Mouse (Mus musculus) small intestine, adult 2 months (tissue): ENCODE measurements at regions not wholly inside any gene's neighbourhood (a gene's known extent, or its start where the extent isn't known, plus 50 kb on each side); places are given as distances from the start of the nearest gene placed in this dataset.

Experiments
- CTCF ChIP-seq: fragments of 200-500 bp; IDR thresholded peaks from 2 replicates; pipeline ENCODE4 v1.5.1; 2012; ENCODE audit warnings: low read depth, mild to moderate bottlenecking, control low read depth, inconsistent platforms, low read length, moderate library complexity, mixed read lengths; ENCODE audit not compliant: insufficient replicate concordance, insufficient read length; ENCODE audit errors: extremely low read depth
- POLR2A ChIP-seq: fragments of 200-500 bp; IDR thresholded peaks from 2 replicates; pipeline ENCODE4 v1.6.1; 2012; ENCODE audit warnings: low read depth, mild to moderate bottlenecking, control low read depth, inconsistent platforms, low read length, moderate library complexity

DNA sequence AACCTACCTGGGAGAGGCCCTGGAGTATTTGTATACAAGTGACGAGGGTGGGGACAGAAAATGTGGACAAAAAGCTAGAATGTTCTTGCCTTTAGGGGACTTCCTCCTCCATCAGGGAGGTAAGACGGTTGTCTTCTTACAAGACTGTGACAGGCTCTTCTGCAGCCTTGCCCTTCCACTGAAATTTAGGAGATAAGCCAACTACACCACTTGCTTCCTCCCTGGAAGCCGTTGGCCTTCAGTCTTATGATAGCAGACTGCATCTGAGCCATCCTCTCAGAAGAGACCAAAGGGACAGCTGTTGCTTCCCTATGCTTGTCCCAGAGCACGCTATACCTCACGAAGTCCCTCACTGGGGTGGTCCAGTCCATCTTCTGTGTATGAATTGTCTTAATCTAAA lies 106.5 kb upstream of the Mrps10 start:
- TF ChIP-seq CTCF (no peak), POLR2A (no peak)
